Mouse (Mus musculus): Measurements from ENCODE around the gene 1110059G10Rik. TPM values are rescaled to one million over a fixed set of nuclear protein-coding genes. Genes with fewer than 3 reads are reported as not detected.

1110059G10Rik gene
- polyA plus RNA-seq (2014; fragmentation: Illumina TruSeq; extraction: RNeasy Lipid Tissue Mini Kit (QIAGEN cat#74804); ENCODE audit: low read depth, low replicate concordance) = 27.7 TPM

GRCm38 (mm10) chr9:122950643-122951475 lies at the start of gene 1110059G10Rik, which contains the start of gene Kif15:
Gene 1110059G10Rik, minus strand, starts transcription at chr9:122951000.
Gene Kif15, plus strand, starts transcription at chr9:122951046.

GRCm38 (mm10) chr9:122922936-122923381 lies 27.8 kb downstream of the 1110059G10Rik start, which contains the start of gene Zfp105:
Gene Zfp105, plus strand, starts transcription at chr9:122923072.

Other genes with a start within 250 kb of the 1110059G10Rik start
- gene Topaz1, start 203.7 kb downstream of the 1110059G10Rik start, polyA plus RNA-seq (2014; fragmentation: Illumina TruSeq; extraction: RNeasy Lipid Tissue Mini Kit (QIAGEN cat#74804); ENCODE audit: low read depth, low replicate concordance) = 39.6 TPM
- 20.8 TPM for gene Tcaim, start 145.5 kb downstream of the 1110059G10Rik start, polyA plus RNA-seq (2014; fragmentation: Illumina TruSeq; extraction: RNeasy Lipid Tissue Mini Kit (QIAGEN cat#74804); ENCODE audit: low read depth, low replicate concordance)
- gene Gm35549, start 107.0 kb downstream of the 1110059G10Rik start, polyA plus RNA-seq (2014; fragmentation: Illumina TruSeq; extraction: RNeasy Lipid Tissue Mini Kit (QIAGEN cat#74804); ENCODE audit: low read depth, low replicate concordance) = 15.5 TPM
- 74.9 TPM for gene Zfp445, start 85.0 kb downstream of the 1110059G10Rik start, polyA plus RNA-seq (2014; fragmentation: Illumina TruSeq; extraction: RNeasy Lipid Tissue Mini Kit (QIAGEN cat#74804); ENCODE audit: low read depth, low replicate concordance)
- 42.2 TPM for gene Zkscan7, start 65.3 kb downstream of the 1110059G10Rik start, polyA plus RNA-seq (2014; fragmentation: Illumina TruSeq; extraction: RNeasy Lipid Tissue Mini Kit (QIAGEN cat#74804); ENCODE audit: low read depth, low replicate concordance)
- gene Zfp105, start 27.9 kb downstream of the 1110059G10Rik start, polyA plus RNA-seq (2014; fragmentation: Illumina TruSeq; extraction: RNeasy Lipid Tissue Mini Kit (QIAGEN cat#74804); ENCODE audit: low read depth, low replicate concordance) = 106 TPM
- 134 TPM for gene Kif15, start within 50 bp of the 1110059G10Rik start, polyA plus RNA-seq (2014; fragmentation: Illumina TruSeq; extraction: RNeasy Lipid Tissue Mini Kit (QIAGEN cat#74804); ENCODE audit: low read depth, low replicate concordance)
- 6.3 TPM for gene Tmem42, start 70.3 kb upstream of the 1110059G10Rik start, polyA plus RNA-seq (2014; fragmentation: Illumina TruSeq; extraction: RNeasy Lipid Tissue Mini Kit (QIAGEN cat#74804); ENCODE audit: low read depth, low replicate concordance)
- gene Tgm4, start 83.7 kb upstream of the 1110059G10Rik start, polyA plus RNA-seq (2014; fragmentation: Illumina TruSeq; extraction: RNeasy Lipid Tissue Mini Kit (QIAGEN cat#74804); ENCODE audit: low read depth, low replicate concordance) = 0.78 TPM
- gene Zdhhc3, start 162.2 kb upstream of the 1110059G10Rik start, polyA plus RNA-seq (2014; fragmentation: Illumina TruSeq; extraction: RNeasy Lipid Tissue Mini Kit (QIAGEN cat#74804); ENCODE audit: low read depth, low replicate concordance) = 8.1 TPM
- 7.4 TPM for gene Exosc7, start 162.2 kb upstream of the 1110059G10Rik start, polyA plus RNA-seq (2014; fragmentation: Illumina TruSeq; extraction: RNeasy Lipid Tissue Mini Kit (QIAGEN cat#74804); ENCODE audit: low read depth, low replicate concordance)
- not detected for gene Clec3b, start 199.9 kb upstream of the 1110059G10Rik start, polyA plus RNA-seq (2014; fragmentation: Illumina TruSeq; extraction: RNeasy Lipid Tissue Mini Kit (QIAGEN cat#74804); ENCODE audit: low read depth, low replicate concordance)